Mouse (Mus musculus) lung, adult 2 months (tissue): Measurements from ENCODE around the gene Hspbap1. TPM values are rescaled to one million over a fixed set of nuclear protein-coding genes. Genes with fewer than 3 reads are reported as not detected.

Experiments
- DNase-seq: peaks from one replicate; pipeline ENCODE4 v3.0.0; 2022
- H3K4me1 ChIP-seq: fragments of 200-500 bp; 2 replicates; pipeline ENCODE4 v1.6.1; 2011; ENCODE audit warnings: low read length; ENCODE audit not compliant: control insufficient read depth, insufficient read depth
- H3K4me3 ChIP-seq: fragments of 200-500 bp; replicated peaks from 2 replicates; pipeline ENCODE3; 2011; ENCODE audit warnings: low read depth, mild to moderate bottlenecking, control low read depth, low read length; ENCODE audit errors: extremely low read depth
- CTCF ChIP-seq: fragments of 200-500 bp; IDR thresholded peaks from 2 replicates; pipeline ENCODE4 v1.5.1; 2011; ENCODE audit warnings: mild to moderate bottlenecking, low read length, control low read depth; ENCODE audit not compliant: insufficient read depth
- POLR2A ChIP-seq: fragments of 200-500 bp; IDR thresholded peaks from 2 replicates; pipeline ENCODE4 v1.6.1; 2011; ENCODE audit warnings: low read depth, mild to moderate bottlenecking, control low read depth, low read length, borderline replicate concordance; ENCODE audit errors: extremely low read depth
- WGBS: fragments of 180-500 bp; shearing (Covaris S2); methylation state at CpG from one replicate; pipeline ENCODE4 v1.1.7; 2018; 5-methylcytosine and 5-hydroxymethylcytosine counted together
- polyA plus RNA-seq: library from polyadenylated mRNA; depleted of rRNA; stranded (reverse); fragments of >200 nt; gene quantifications from 2 replicates; pipeline ENCODE4 v1.2.3, GENCODE M21; 2012

Gene Hspbap1
- polyA plus RNA-seq, 1 experiment: 5.8 TPM

DNA sequence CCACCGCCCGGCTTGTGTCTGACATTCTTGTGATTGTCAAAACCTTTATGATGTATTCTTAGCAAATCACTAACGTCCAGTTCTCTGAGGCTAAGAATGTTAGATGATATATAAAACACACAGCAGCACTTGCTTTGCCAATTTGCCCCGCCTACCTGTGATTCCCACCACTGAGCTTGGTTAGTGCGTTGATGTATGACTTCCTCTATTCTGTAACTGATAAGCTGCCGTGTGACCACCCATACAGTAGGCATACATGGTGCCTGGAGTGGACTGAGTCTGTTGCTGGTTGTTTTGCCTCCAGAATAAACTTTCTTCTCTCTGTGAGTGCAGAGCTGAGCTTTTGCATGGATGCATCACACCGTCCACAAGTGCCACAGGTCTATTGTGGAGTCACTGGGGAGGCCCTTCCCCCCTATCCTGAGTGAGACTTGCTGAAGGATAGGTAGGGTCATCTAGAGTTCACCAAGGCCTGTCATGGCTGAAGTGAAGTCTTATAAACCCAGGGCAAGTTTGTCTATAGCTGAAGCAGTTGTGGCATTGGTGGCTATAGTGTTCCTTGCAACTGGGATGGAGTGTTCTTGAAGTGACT, 14.1 kb downstream of the Hspbap1 start:
- WGBS: 57% methylated on average over 7 of the region's 7 CpGs
- no peaks in the 10 kb centered on the region for H3K4me1 ChIP-seq
- DNase-seq: no peak
- no peak for TF ChIP-seq POLR2A
- TF ChIP-seq CTCF: no peak
- H3K4me3 ChIP-seq: no peak overlapping the region

DNA sequence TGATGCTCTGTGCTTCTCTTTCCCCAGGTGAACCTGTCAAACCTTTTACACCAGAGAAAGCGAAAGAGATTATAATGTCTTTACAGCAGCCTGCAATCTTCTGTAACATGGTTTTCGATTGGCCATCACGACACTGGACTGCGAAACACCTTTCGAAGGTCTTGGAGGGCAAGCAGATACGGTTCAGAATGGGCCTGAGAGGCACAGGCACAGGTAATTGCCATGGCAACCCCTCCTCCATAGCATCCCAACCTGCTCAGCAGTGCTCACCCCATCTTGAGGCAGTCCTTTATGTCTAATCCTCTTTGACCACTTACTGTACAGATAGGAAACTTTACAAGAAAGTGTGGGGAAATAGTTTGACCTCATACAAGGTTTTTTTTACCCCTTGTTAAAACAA, 17.0 kb downstream of the Hspbap1 start:
- no peak for DNase-seq
- Histone ChIP-seq H3K4me3 (no peak overlapping the region), H3K4me1 (no peaks in the 10 kb centered on the region)
- 87% methylated on average over 6 of the region's 6 CpGs for WGBS
- TF ChIP-seq CTCF (no peak), POLR2A (no peak)

DNA sequence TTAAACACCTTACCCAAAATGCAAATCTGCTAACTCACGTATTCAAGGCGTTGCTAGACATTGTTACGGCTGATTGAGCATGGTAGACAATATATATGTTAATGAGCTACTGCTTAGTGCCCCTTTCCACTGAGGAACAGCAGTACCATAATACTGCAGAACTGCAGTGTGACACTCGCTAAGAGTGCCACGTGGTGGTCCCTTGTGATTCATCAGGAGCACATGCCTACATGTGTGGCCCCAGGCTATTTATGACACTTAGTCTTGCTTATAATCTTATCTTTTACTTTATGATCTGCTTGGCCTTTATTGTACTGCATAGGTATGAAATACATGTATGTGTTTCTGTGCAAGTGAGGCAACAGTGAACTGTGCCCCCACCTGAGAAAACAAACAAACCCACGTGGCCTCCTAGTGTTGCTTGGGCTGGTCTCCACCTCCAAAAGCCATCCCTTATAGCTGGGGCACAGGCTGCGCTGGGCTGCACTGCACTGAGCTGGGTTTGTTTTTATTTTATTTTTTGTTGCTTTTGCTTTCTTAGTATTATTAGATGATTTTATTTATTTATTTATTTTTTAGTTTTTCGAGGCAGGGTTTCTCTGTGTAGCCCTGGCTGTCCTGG, 17.5 kb downstream of the Hspbap1 start:
- TF ChIP-seq POLR2A (no peak), CTCF (no peak)
- no peaks in the 10 kb centered on the region for H3K4me1 ChIP-seq
- H3K4me3 ChIP-seq: no peak overlapping the region
- WGBS: 85% methylated on average over 8 of the region's 8 CpGs
- no peak for DNase-seq

DNA sequence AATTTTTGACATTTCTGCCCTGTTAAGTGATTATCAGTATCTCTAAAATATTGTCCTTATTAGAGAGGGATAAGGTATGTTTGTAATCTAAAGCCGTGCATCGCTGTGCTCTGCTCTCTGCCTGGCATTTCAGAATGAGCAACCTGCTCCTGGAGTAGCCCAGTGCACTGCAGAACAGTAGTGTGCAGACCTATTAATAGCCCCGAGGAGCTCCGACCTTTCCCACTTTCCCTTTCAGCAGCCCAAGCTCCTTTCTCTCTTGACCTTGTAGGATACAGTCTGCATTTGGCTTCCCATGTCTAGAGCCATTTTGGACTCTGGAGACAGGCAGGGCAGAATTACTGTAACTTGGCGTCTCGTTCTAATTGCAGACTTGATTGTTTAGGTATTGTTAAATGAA, 18.2 kb downstream of the Hspbap1 start:
- no peak overlapping the region for H3K4me3 ChIP-seq
- TF ChIP-seq CTCF: no peak
- TF ChIP-seq POLR2A: no peak
- H3K4me1 ChIP-seq: no peaks in the 10 kb centered on the region
- 88% methylated on average over 6 of the region's 6 CpGs for WGBS
- DNase-seq: no peak

DNA sequence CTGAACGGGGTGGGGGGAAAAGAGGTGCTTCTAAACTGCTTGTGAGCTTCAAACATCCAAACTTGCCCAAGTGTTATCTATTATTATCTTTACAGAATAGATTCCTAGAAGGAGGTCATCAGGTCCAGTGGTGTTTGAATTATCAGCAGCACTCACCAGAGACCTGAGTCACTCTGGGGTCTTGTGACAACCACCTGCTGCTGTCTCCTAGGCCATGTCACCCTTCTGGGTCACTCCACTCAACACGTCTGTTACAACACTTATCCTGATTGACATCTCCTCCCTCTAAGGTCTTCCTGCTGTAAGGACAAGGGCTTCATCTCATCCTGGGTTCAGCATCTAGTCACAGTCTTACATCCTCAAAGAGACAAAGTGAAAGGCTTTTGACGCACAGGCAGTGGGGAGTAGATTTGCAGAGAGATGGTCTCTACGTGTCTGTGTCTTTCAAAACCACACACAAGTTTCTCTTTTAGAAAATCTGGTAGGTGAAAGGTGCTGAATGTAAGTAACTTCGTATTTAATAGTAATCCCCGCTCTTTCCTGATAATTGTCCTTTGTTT, 21.9 kb downstream of the Hspbap1 start:
- DNase-seq: no peak
- Histone ChIP-seq H3K4me1 (no peaks in the 10 kb centered on the region), H3K4me3 (no peak overlapping the region)
- TF ChIP-seq CTCF (no peak), POLR2A (no peak)
- WGBS: 80% methylated on average over 6 of the region's 6 CpGs

DNA sequence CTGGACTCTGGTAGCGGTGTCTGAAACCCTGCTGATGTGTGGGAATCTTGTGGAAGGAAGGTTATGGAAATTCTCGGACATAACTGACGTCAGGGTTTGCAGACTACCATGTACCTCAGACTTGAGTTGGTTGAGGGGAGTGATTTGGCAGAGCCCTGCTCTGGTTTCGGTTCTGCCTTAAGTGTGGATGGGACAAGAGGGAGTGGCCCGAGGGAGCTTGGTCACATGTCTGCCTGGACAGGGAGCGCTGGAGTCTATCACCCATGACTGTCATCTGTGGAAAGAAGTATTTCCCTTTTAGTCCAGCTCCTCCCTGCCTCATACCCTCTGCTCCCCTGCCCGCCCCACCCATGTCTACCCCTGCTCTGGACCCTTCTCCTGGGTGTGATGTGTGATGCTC, 32.0 kb downstream of the Hspbap1 start:
- TF ChIP-seq CTCF (no peak), POLR2A (no peak)
- Histone ChIP-seq H3K4me3 (no peak overlapping the region), H3K4me1 (no peaks in the 10 kb centered on the region)
- DNase-seq: no peak
- WGBS: 85% methylated on average over 7 of the region's 7 CpGs

DNA sequence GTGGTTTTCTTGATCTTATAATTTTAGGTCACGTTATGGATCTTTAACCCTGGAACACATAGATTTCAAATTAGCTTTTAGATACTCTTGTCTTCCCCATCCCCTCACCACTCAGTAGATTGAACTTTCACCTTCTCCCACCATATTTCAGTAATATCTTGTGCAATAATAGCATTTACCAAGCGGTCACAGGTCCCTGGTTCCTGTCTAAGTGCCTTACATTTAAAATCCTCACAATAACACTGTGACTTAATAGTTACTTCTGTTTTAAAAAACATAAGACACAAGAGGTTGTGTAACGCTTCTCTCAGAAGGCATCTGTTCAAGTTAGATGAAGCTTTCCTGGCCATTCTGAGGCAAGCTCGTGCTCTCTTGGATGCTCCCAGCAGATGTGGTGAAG, 33.5 kb downstream of the Hspbap1 start:
- 91% methylated on average over 4 of the region's 4 CpGs for WGBS
- DNase-seq: no peak
- H3K4me3 ChIP-seq: no peak overlapping the region
- no peaks in the 10 kb centered on the region for H3K4me1 ChIP-seq
- TF ChIP-seq CTCF: no peak
- TF ChIP-seq POLR2A: no peak

DNA sequence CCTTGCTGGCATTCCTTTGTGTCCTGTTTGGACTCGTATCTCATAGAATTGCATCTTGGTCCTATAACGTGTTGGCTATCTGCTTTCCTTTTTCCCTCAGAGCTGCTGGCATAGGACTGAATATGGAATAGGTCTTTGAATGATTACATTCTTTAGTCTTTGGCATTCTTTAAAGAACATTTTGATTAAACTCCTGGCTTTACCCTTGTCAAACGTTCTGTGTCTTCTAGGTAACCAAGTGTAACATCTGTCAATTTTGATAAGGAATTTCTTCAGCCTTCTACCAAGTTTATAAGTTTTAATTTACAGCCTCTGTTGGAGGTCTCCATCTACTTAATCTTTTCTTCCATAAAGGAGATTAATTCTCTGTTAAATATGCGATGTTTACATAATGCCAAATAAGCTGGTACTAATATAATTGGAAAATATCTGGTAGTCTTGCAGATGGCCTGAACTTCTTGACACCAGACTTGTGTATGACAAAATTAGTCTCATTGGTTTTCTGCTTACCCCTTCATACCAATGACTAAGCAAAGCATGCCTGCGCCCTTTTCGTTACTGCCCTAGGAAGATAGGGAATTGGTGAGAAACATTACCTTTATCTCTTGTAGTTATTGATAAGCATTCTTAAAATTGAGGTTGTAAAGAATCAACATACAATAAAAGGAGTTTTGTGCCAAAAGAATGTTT, 36.9 kb downstream of the Hspbap1 start:
- Histone ChIP-seq H3K4me3 (no peak overlapping the region), H3K4me1 (no peaks in the 10 kb centered on the region)
- no peak for DNase-seq
- TF ChIP-seq CTCF: no peak
- TF ChIP-seq POLR2A: no peak
- WGBS: 88% methylated on average over 6 of the region's 6 CpGs

DNA sequence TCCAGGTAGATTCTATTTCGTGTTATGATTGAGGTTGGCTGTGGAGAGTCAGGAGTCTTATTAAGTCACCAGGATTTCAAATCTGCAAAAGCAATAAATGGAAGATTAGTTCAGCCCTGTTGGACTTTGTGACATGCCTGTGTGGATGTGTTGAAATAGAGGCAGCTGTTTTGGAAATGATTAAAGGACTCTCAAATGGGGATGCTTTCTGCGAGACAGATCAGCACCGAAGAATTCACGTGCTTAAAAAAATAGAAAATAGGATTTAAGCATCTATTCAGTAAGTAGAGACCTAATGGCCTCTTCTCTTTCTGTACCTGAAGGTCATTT, 37.5 kb downstream of the Hspbap1 start:
- no peaks in the 10 kb centered on the region for H3K4me1 ChIP-seq

More for the DNA sequence above, 37.5 kb downstream of the Hspbap1 start:
- no peak for DNase-seq
- no peak overlapping the region for H3K4me3 ChIP-seq
- 87% methylated on average over 4 of the region's 4 CpGs for WGBS
- TF ChIP-seq POLR2A (no peak), CTCF (no peak)
